Mouse (Mus musculus): ENCODE results near the gene Tnfrsf8. TPM values are rescaled to one million over a fixed set of nuclear protein-coding genes. Genes with fewer than 3 reads are reported as not detected.

The Tnfrsf8 gene
- total RNA-seq, 2 experiments from 2014 or later = 0.13 to 0.36 TPM

- DNase-seq (ENCODE audit: low spot score in 2 of 2) = no peak
These were observed 78.9 kb downstream of the Tnfrsf8 start for GRCm38 (mm10) chr4:145236027-145236426.

GRCm38 (mm10) chr4:145233487-145234228 lies 81.3 kb downstream of the Tnfrsf8 start:
- no peak for DNase-seq (ENCODE audit: low spot score in 2 of 2)

GRCm38 (mm10) chr4:145231732-145232131 lies 83.2 kb downstream of the Tnfrsf8 start:
- DNase-seq (ENCODE audit: low spot score in 2 of 2) = no peak

GRCm38 (mm10) chr4:145230647-145231046 lies 84.3 kb downstream of the Tnfrsf8 start:
- DNase-seq (ENCODE audit: low spot score in 2 of 2) = no peak

- no peak for DNase-seq (ENCODE audit: low spot score in 2 of 2)
These were observed 85.3 kb downstream of the Tnfrsf8 start for GRCm38 (mm10) chr4:145229524-145230163.

- DNase-seq (ENCODE audit: low spot score in 2 of 2) = no peak
These were observed 85.9 kb downstream of the Tnfrsf8 start for GRCm38 (mm10) chr4:145229051-145229450.

- DNase-seq (ENCODE audit: low spot score in 2 of 2) = no peak
These were observed 90.4 kb downstream of the Tnfrsf8 start for GRCm38 (mm10) chr4:145224613-145225012.

GRCm38 (mm10) chr4:145222064-145222463 lies 92.9 kb downstream of the Tnfrsf8 start:
- no peak for DNase-seq (ENCODE audit: low spot score in 2 of 2)

- no peak for DNase-seq (ENCODE audit: low spot score in 2 of 2)
These were observed 93.6 kb downstream of the Tnfrsf8 start for GRCm38 (mm10) chr4:145221379-145221778.

GRCm38 (mm10) chr4:145220001-145220400 lies 95.0 kb downstream of the Tnfrsf8 start:
- no peak for DNase-seq (ENCODE audit: low spot score in 2 of 2)

- peak in 1 of 2 experiments; percentile 41 for DNase-seq (ENCODE audit: low spot score in 2 of 2)
These were observed 95.6 kb downstream of the Tnfrsf8 start for GRCm38 (mm10) chr4:145219240-145219985.

- DNase-seq (ENCODE audit: low spot score in 2 of 2) = no peak
These were observed 97.1 kb downstream of the Tnfrsf8 start for GRCm38 (mm10) chr4:145217837-145218236.

Other genes starting within 250 kb of the Tnfrsf8 start
- gene Vps13d, start 120.2 kb downstream of the Tnfrsf8 start, total RNA-seq (2021) = 10 to 100 TPM; 48.1 to 71.3 TPM
- gene Tnfrsf1b, start 68.3 kb downstream of the Tnfrsf8 start, total RNA-seq (2021) = 10 to 100 TPM in 1 of 2 experiments, 1 to 10 TPM in 1; 8.5 to 18.4 TPM
- under 1 TPM; 0.58 to 0.96 TPM for gene Zfp990, start 195.6 kb upstream of the Tnfrsf8 start, total RNA-seq (2021)